Mouse (Mus musculus): ENCODE data around the gene Gm10142.

GRCm38 (mm10) chr10:77666342-77666741, 49.3 kb upstream of the Gm10142 start:
- TF ChIP-seq GATA1 (IDR thresholded peaks at IDR 0.05; ENCODE audit: borderline replicate concordance, low read length) (no peak), FLI1 (IDR thresholded peaks at IDR 0.05; ENCODE audit: low read length) (no peak)
